Mouse (Mus musculus): ENCODE results near the gene Hlx. TPM values are rescaled to one million over a fixed set of nuclear protein-coding genes. Genes with fewer than 3 reads are reported as not detected.

The Hlx gene
- polyA plus RNA-seq (2012) = 144 and 163 TPM in 2 replicates

DNA sequence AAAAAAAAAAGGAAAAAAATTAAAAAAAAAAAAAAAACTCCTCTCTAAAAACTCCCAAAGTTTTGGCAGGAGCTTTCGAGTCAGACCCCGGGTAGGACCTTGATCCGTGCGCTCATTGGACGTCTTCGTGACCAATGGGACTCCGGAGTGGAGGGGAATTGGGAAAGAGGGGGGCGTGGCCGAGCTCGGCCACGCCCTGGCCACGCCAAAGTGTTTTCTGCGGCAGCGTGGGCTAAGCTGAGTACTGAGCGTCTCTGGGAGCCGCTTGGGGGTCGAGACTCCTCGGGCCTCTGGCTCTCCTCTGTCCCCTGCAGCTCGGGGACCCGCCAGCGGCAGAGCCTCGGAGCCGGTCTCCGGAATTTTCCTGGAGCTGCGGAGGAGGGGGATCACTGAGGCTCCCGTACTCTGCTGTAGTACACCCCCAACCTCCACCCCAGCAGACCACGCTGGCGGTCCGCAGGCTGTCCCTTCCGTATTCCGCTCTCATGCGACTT lies at the start of gene Hlx:
TSS of gene Hlx (minus strand) at position 64 of the 494 bp plus-strand sequence.

Other genes starting within 250 kb of the Hlx start
- not detected in 2 replicates for gene Marc1, start 78.7 kb upstream of the Hlx start, polyA plus RNA-seq (2012)
- gene Marc2, start 113.8 kb upstream of the Hlx start, polyA plus RNA-seq (2012) = 135 and 148 TPM in 2 replicates
- gene C130074G19Rik, start 150.6 kb upstream of the Hlx start, polyA plus RNA-seq (2012) = 0.14 TPM in 1 of 2 replicates, not detected in the other

Data from megakaryocyte-erythroid progenitor cell, adult 5 weeks (primary cell).